Mouse (Mus musculus): ENCODE measurements around the gene Camk1. TPM values are rescaled to one million over a fixed set of nuclear protein-coding genes. Genes with fewer than 3 reads are reported as not detected.

Gene Camk1
- polyA plus RNA-seq, 1 experiment: 63.2 TPM

DNA sequence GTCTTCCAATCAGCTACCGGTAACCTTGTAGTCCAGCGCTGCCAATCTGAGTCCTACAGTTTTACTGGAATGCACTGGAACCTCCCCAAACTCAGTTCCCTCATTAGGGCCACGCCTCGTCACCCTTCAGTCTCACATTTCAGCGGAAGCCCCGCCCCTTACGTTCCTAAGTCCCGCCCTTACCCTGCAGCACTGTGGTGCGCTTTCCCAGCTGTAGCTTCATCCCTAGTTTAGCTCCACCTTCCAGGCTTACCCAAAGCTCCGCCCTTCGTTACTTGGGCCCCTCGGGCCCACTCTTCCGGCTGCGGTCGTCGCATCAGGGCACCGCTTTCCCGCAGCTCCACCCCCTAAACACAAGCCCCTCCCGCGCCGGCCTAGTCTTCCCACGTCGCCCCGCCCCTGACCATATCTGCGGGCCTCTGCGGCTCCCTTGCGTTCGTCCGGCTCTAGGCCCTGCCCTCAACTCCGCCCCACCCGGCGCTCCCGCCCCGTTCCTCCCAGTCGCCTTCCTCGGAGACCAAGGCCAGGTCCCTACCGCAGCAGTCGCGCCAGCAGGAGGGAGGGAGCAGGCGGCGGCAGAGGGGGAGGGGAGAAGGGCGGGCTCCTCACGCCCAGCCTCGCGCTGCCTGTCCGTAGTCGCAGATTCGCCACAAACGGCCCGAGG, 37.3 kb downstream of the Camk1 start:
- peak; percentile 100 for DNase-seq
- Histone ChIP-seq H3K4me1 (ENCODE audit: control insufficient read depth, insufficient read depth, low read length) (peaks cover 5% of the 10 kb centered on the region; the same call in 1 of the 2 replicates), H3K27ac (ENCODE audit: insufficient read depth, low read depth, low read length) (peak overlapping the region; percentile 100), H3K4me3 (ENCODE audit: insufficient read depth, low read depth, low read length) (peak overlapping the region; percentile 97), H3K36me3 (ENCODE audit: control insufficient read depth, insufficient read depth, low read length) (no peaks in the 10 kb centered on the region), H3K27me3 (replicated peaks; ENCODE audit: control insufficient read depth, insufficient read depth, low read length) (no peaks in the 10 kb centered on the region)
- TF ChIP-seq CTCF (conservative IDR thresholded peaks at IDR 0.05; ENCODE audit: insufficient read depth, insufficient read length, low read depth, low read length): no peak
- no peak for TF ChIP-seq POLR2A (IDR thresholded peaks at IDR 0.05; ENCODE audit: low read depth, low read length)
- WGBS: under 1% methylated on average over 50 of the region's 50 CpGs

DNA sequence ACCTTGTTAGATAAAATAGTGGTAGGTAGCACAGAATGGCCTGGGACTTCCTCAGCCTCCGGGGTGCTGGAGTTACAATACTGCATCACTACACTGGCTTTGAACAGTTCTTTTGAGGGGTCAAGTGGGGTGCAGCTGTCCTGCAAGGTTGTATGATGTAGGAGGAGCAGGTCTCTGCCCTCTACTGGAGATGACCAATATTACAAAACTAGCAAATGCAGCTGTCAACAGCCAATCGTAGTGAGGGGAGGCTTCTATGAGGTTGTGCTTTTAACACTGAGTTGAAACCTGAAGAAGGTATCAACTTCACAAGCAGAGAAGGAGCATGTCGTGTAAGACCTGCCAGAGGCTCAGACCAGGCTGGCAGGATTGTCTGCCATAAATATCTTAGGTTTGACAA, 41.5 kb downstream of the Camk1 start:
- Histone ChIP-seq H3K27me3 (replicated peaks; ENCODE audit: control insufficient read depth, insufficient read depth, low read length) (no peaks in the 10 kb centered on the region), H3K27ac (ENCODE audit: insufficient read depth, low read depth, low read length) (no peak overlapping the region), H3K4me3 (ENCODE audit: insufficient read depth, low read depth, low read length) (no peak overlapping the region), H3K4me1 (ENCODE audit: control insufficient read depth, insufficient read depth, low read length) (no peaks in the 10 kb centered on the region), H3K36me3 (ENCODE audit: control insufficient read depth, insufficient read depth, low read length) (no peaks in the 10 kb centered on the region)
- TF ChIP-seq POLR2A (IDR thresholded peaks at IDR 0.05; ENCODE audit: low read depth, low read length) (no peak), CTCF (conservative IDR thresholded peaks at IDR 0.05; ENCODE audit: insufficient read depth, insufficient read length, low read depth, low read length) (peak; percentile 55)
- WGBS: 15% methylated on average over 3 of the region's 3 CpGs
- peak; percentile 46 for DNase-seq

DNA sequence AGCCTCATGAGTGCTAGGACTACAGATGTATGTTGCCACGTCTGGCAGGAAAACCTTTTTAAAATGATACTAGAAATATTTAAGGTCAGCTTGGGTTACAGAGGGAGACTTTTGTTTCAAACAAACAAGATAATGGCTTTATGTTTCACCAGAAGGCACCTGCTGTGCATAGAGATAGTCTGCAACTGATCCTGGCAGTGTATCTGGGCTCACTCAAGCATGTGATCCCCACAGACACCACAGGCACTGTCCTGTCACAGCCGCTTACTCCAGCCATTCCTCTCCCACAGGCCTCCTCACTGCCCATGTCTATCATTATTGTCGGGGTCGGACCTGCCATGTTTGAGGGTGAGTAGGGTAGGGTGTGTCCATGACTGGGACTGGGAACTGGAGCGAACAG, 42.4 kb downstream of the Camk1 start:
- Histone ChIP-seq H3K36me3 (ENCODE audit: control insufficient read depth, insufficient read depth, low read length) (no peaks in the 10 kb centered on the region), H3K27me3 (replicated peaks; ENCODE audit: control insufficient read depth, insufficient read depth, low read length) (no peaks in the 10 kb centered on the region), H3K4me1 (ENCODE audit: control insufficient read depth, insufficient read depth, low read length) (no peaks in the 10 kb centered on the region), H3K4me3 (ENCODE audit: insufficient read depth, low read depth, low read length) (no peak overlapping the region), H3K27ac (ENCODE audit: insufficient read depth, low read depth, low read length) (no peak overlapping the region)
- TF ChIP-seq POLR2A (IDR thresholded peaks at IDR 0.05; ENCODE audit: low read depth, low read length) (no peak), CTCF (conservative IDR thresholded peaks at IDR 0.05; ENCODE audit: insufficient read depth, insufficient read length, low read depth, low read length) (no peak)
- DNase-seq: no peak
- 72% methylated on average over 5 of the region's 5 CpGs for WGBS

DNA sequence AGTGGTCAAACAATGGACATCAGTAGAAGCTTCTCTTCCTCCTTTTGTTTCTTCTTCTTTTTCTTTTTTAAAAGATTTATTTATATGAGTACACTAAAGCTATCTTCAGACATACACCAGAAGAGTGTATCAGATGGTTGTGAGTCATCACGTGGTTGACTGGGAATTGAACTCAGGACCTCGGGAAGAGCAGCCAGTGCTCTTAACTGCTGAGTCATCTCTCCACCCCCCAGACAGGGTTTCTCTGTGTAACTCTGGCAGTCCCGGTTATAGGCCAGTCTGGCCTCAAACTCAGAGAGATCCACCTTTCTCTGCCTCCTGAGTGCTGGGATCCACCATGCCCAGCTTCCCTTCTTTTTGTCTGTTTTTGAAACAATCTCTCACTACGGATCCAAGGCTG, 47.1 kb downstream of the Camk1 start:
- DNase-seq: no peak
- no peaks in the 10 kb centered on the region for H3K27me3 ChIP-seq (replicated peaks; ENCODE audit: control insufficient read depth, insufficient read depth, low read length)
- no peaks in the 10 kb centered on the region for H3K4me1 ChIP-seq (ENCODE audit: control insufficient read depth, insufficient read depth, low read length)
- no peak overlapping the region for H3K27ac ChIP-seq (ENCODE audit: insufficient read depth, low read depth, low read length)
- TF ChIP-seq CTCF (conservative IDR thresholded peaks at IDR 0.05; ENCODE audit: insufficient read depth, insufficient read length, low read depth, low read length) (no peak), POLR2A (IDR thresholded peaks at IDR 0.05; ENCODE audit: low read depth, low read length) (no peak)
- H3K36me3 ChIP-seq (ENCODE audit: control insufficient read depth, insufficient read depth, low read length): no peaks in the 10 kb centered on the region
- WGBS: 53% methylated on average over 4 of the region's 4 CpGs
- H3K4me3 ChIP-seq (ENCODE audit: insufficient read depth, low read depth, low read length): no peak overlapping the region

DNA sequence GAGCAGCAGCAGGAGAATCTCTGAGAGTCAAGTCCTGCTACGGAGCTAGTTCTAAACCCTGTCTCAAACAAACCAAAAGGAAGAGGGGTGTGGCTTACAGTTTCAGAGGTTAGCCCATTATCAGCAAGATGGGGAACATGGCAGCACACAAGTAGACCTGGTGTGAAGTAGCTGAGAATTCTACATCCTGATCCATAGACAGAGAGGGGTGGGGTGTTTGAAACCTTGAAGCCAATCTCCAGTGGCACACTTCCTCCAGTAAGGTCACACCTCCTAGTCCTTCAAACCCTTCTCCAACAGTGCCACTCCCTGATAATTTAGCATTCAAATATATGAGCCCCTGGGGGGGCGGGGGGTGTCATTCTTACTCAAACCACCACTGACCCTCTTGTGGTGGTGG, 47.7 kb downstream of the Camk1 start:
- DNase-seq: no peak
- no peaks in the 10 kb centered on the region for H3K27me3 ChIP-seq (replicated peaks; ENCODE audit: control insufficient read depth, insufficient read depth, low read length)
- TF ChIP-seq POLR2A (IDR thresholded peaks at IDR 0.05; ENCODE audit: low read depth, low read length) (no peak), CTCF (conservative IDR thresholded peaks at IDR 0.05; ENCODE audit: insufficient read depth, insufficient read length, low read depth, low read length) (no peak)
- no peak overlapping the region for H3K4me3 ChIP-seq (ENCODE audit: insufficient read depth, low read depth, low read length)
- H3K27ac ChIP-seq (ENCODE audit: insufficient read depth, low read depth, low read length): no peak overlapping the region
- 82% methylated on average over 2 of the region's 2 CpGs for WGBS
- H3K36me3 ChIP-seq (ENCODE audit: control insufficient read depth, insufficient read depth, low read length): no peaks in the 10 kb centered on the region
- H3K4me1 ChIP-seq (ENCODE audit: control insufficient read depth, insufficient read depth, low read length): no peaks in the 10 kb centered on the region

DNA sequence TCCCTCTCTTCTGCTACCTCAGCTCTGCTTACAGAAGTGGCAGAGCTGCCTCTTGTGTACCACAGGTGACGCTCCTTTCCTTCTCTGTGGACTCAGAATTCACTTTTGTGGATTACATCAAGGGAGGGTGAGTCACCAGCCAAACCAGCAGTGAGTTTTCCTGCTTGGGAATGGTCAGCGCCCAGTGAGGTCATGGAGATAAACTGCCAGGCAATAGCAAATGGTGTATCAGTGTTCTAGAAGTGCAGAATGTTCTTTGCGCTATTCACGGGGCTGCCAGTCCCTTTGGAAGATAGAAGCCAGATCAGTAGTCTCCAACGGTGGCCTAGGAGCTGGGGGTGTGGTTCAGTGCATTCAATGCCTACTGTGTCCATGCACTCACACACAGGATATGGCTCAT, 50.8 kb downstream of the Camk1 start:
- no peak for TF ChIP-seq POLR2A (IDR thresholded peaks at IDR 0.05; ENCODE audit: low read depth, low read length)
- TF ChIP-seq CTCF (conservative IDR thresholded peaks at IDR 0.05; ENCODE audit: insufficient read depth, insufficient read length, low read depth, low read length): no peak
- Histone ChIP-seq H3K4me3 (ENCODE audit: insufficient read depth, low read depth, low read length) (no peak overlapping the region), H3K36me3 (ENCODE audit: control insufficient read depth, insufficient read depth, low read length) (no peaks in the 10 kb centered on the region), H3K27me3 (replicated peaks; ENCODE audit: control insufficient read depth, insufficient read depth, low read length) (no peaks in the 10 kb centered on the region), H3K27ac (ENCODE audit: insufficient read depth, low read depth, low read length) (no peak overlapping the region), H3K4me1 (ENCODE audit: control insufficient read depth, insufficient read depth, low read length) (no peaks in the 10 kb centered on the region)
- DNase-seq: no peak
- 78% methylated on average over 5 of the region's 5 CpGs for WGBS

DNA sequence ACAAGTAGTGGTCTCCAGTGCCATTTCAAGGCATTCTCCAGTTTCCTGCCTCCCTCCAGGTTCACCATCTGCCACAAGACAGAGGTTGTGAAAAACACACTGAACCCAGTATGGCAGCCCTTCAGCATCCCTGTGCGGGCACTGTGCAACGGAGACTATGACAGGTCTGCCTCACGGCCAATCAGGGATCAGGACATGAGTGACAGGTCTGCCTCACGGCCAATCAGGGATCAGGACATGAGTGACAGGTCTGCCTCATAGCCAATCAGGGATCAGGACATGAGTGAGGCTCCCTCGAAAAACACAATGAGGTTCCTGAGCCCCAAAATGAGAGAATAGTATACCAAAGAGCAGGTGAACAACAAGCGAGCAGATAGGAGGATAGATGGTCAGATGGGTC, 53.4 kb downstream of the Camk1 start:
- H3K4me3 ChIP-seq (ENCODE audit: insufficient read depth, low read depth, low read length): no peak overlapping the region
- 66% methylated on average over 6 of the region's 6 CpGs for WGBS
- no peak for DNase-seq
- H3K4me1 ChIP-seq (ENCODE audit: control insufficient read depth, insufficient read depth, low read length): no peaks in the 10 kb centered on the region
- no peaks in the 10 kb centered on the region for H3K36me3 ChIP-seq (ENCODE audit: control insufficient read depth, insufficient read depth, low read length)
- no peaks in the 10 kb centered on the region for H3K27me3 ChIP-seq (replicated peaks; ENCODE audit: control insufficient read depth, insufficient read depth, low read length)
- no peak overlapping the region for H3K27ac ChIP-seq (ENCODE audit: insufficient read depth, low read depth, low read length)
- TF ChIP-seq CTCF (conservative IDR thresholded peaks at IDR 0.05; ENCODE audit: insufficient read depth, insufficient read length, low read depth, low read length) (no peak), POLR2A (IDR thresholded peaks at IDR 0.05; ENCODE audit: low read depth, low read length) (no peak)

All from kidney, adult 2 months (tissue).